Mouse (Mus musculus) CH12.LX (cell line): Measurements from ENCODE around the gene Ccr10. TPM values are rescaled to one million over a fixed set of nuclear protein-coding genes. Genes with fewer than 3 reads are reported as not detected.

Experiments used
- DNase-seq: peaks from one replicate; pipeline ENCODE4 v3.0.0-alpha.2; 2013; ENCODE audit errors: extremely low read depth
- H3K27ac ChIP-seq: 2 replicates; pipeline ENCODE4 v1.5.1; 2012; ENCODE audit warnings: low read depth, mild to moderate bottlenecking, control low read depth, moderate library complexity; ENCODE audit not compliant: insufficient read depth
- H3K27me3 ChIP-seq: replicated peaks from 2 replicates; pipeline ENCODE3; 2012; ENCODE audit warnings: inconsistent platforms
- H3K36me3 ChIP-seq, 2 experiments: replicated peaks in 1 of 2; 2 replicates each; pipeline versions ENCODE3 to v1.6.1; 2012; ENCODE audit warnings: inconsistent platforms in 1 of 2, low read length in 1 of 2, mild to moderate bottlenecking in 1 of 2, mixed read lengths in 1 of 2, moderate library complexity in 1 of 2; ENCODE audit not compliant: control insufficient read depth in 1 of 2, insufficient read depth in 1 of 2
- H3K4me1 ChIP-seq, 2 experiments: 2 replicates each; pipeline ENCODE4 v1.6.1; 2012; ENCODE audit warnings: inconsistent platforms in 1 of 2, moderate library complexity in 1 of 2; ENCODE audit not compliant: insufficient read depth in 2 of 2, control insufficient read depth in 1 of 2
- H3K4me2 ChIP-seq: 2 replicates; pipeline ENCODE4 v1.6.1; 2012; ENCODE audit warnings: low read depth, mild to moderate bottlenecking, control low read depth; ENCODE audit not compliant: poor library complexity, insufficient read depth, severe bottlenecking
- H3K4me3 ChIP-seq, 3 experiments: fragments of 150-350 bp in 1 of 3; sonication (generic) in 1 of 3; replicated peaks in 1 of 3; 2 replicates each; pipeline versions ENCODE3 to v1.5.1; 2011 to 2012; ENCODE audit warnings: low read depth in 2 of 3, low read length in 2 of 3, mild to moderate bottlenecking in 2 of 3, moderate library complexity in 2 of 3, control low read depth in 1 of 3, improper control_type of control experiment in 1 of 3, inconsistent platforms in 1 of 3, mixed read lengths in 1 of 3; ENCODE audit not compliant: poor library complexity in 1 of 3
- H3K79me2 ChIP-seq: replicated peaks from 2 replicates; pipeline ENCODE4 v1.6.1; 2012; ENCODE audit warnings: mild to moderate bottlenecking, moderate library complexity; ENCODE audit not compliant: control insufficient read depth, poor library complexity, insufficient read depth, severe bottlenecking; ENCODE audit errors: extremely low read depth
- H3K9ac ChIP-seq: 2 replicates; pipeline ENCODE4 v1.6.1; 2012; ENCODE audit warnings: low read depth, mild to moderate bottlenecking, control low read depth, moderate library complexity; ENCODE audit not compliant: insufficient read depth
- H3K9me3 ChIP-seq: replicated peaks from 2 replicates; pipeline ENCODE3; 2012; ENCODE audit warnings: low read length, inconsistent platforms, mixed read lengths
- ELF1 ChIP-seq: IDR thresholded peaks from 2 replicates; pipeline ENCODE4 v1.6.1; 2014; ENCODE audit warnings: low read depth, mild to moderate bottlenecking, inconsistent platforms, low read length, improper control_type of control experiment
- EP300 ChIP-seq: IDR thresholded peaks from 2 replicates; pipeline ENCODE4 v1.6.1; 2011; ENCODE audit warnings: low read length, improper control_type of control experiment
- ETS1 ChIP-seq: conservative IDR thresholded peaks from 2 replicates; pipeline ENCODE4 v1.6.1; 2012; ENCODE audit warnings: low read depth, mild to moderate bottlenecking, inconsistent platforms, low read length, improper control_type of control experiment, moderate library complexity
- GABPA ChIP-seq: IDR thresholded peaks from 2 replicates; pipeline ENCODE4 v1.6.1; 2012; ENCODE audit warnings: low read depth, low read length, improper control_type of control experiment, inconsistent platforms; ENCODE audit not compliant: insufficient replicate concordance
- IRF4 ChIP-seq: IDR thresholded peaks from 2 replicates; pipeline ENCODE4 v1.6.1; 2014; ENCODE audit warnings: low read depth, mild to moderate bottlenecking, inconsistent platforms, low read length, improper control_type of control experiment
- JUND ChIP-seq: conservative IDR thresholded peaks from 2 replicates; pipeline ENCODE4 v1.6.1; 2011; ENCODE audit warnings: low read depth, low read length, improper control_type of control experiment
- KAT2A ChIP-seq: IDR thresholded peaks from 2 replicates; pipeline ENCODE4 v1.6.1; 2012; ENCODE audit warnings: low read length, improper control_type of control experiment, inconsistent platforms; ENCODE audit not compliant: insufficient replicate concordance
- MAFK ChIP-seq: IDR thresholded peaks from 2 replicates; pipeline ENCODE4 v1.6.1; 2011; ENCODE audit warnings: low read length, improper control_type of control experiment; ENCODE audit not compliant: insufficient replicate concordance
- MAZ ChIP-seq: IDR thresholded peaks from 2 replicates; pipeline ENCODE4 v1.6.1; 2012; ENCODE audit warnings: low read depth, mild to moderate bottlenecking, inconsistent platforms, low read length, improper control_type of control experiment, moderate library complexity
- MEF2A ChIP-seq: IDR thresholded peaks from 2 replicates; pipeline ENCODE4 v1.6.1; 2014; ENCODE audit warnings: low read depth, mild to moderate bottlenecking, inconsistent platforms, low read length, improper control_type of control experiment, borderline replicate concordance
- NELFE ChIP-seq: IDR thresholded peaks from 2 replicates; pipeline ENCODE4 v1.6.1; 2011; ENCODE audit warnings: low read depth, low read length, improper control_type of control experiment
- SMC3 ChIP-seq: IDR thresholded peaks from 2 replicates; pipeline ENCODE4 v1.6.1; 2011; ENCODE audit warnings: low read depth, low read length, improper control_type of control experiment
- UBTF ChIP-seq: IDR thresholded peaks from 2 replicates; pipeline ENCODE4 v1.6.1; 2012; ENCODE audit warnings: low read depth, mild to moderate bottlenecking, inconsistent platforms, low read length, improper control_type of control experiment, moderate library complexity
- USF2 ChIP-seq: conservative IDR thresholded peaks from 2 replicates; pipeline ENCODE4 v1.6.1; 2011; ENCODE audit warnings: low read depth, low read length, improper control_type of control experiment
- ZC3H11A ChIP-seq: IDR thresholded peaks from 2 replicates; pipeline ENCODE4 v1.6.1; 2012; ENCODE audit warnings: low read depth, mild to moderate bottlenecking, inconsistent platforms, low read length, improper control_type of control experiment
- ZKSCAN1 ChIP-seq: IDR thresholded peaks from 2 replicates; pipeline ENCODE4 v1.6.1; 2012; ENCODE audit warnings: low read depth, inconsistent platforms, low read length, improper control_type of control experiment, borderline replicate concordance
- dilution Hi-C: fragments of 300-500 bp; cut with MboI; formaldehyde crosslinking; loops from 2 replicates; pipeline ENCODE4 v1.14.3; 2020; ENCODE audit warnings: low sequenced_read_pairs; ENCODE audit not compliant: extremely low pct_unique_long_range_greater_than_20kb, extremely low pct_ligation_motif_present
- in situ Hi-C: fragments of 300-500 bp; cut with MboI; formaldehyde crosslinking; loops from 3 replicates; pipeline ENCODE4 v1.14.3; 2019; ENCODE audit warnings: low sequenced_read_pairs, low pct_ligation_motif_present, low pct_unique_long_range_greater_than_20kb, mixed read lengths
- polyA plus RNA-seq: library from polyadenylated mRNA; unstranded; fragments of >175 nt; gene quantifications from 2 replicates; pipeline ENCODE4 v1.2.1, GENCODE M21; 2012; ENCODE audit warnings: low read depth; ENCODE audit not compliant: insufficient read length
- total RNA-seq, 2 experiments: library from RNA; depleted of rRNA; stranded (reverse); fragments of 300-350 nt in 1 of 2; fragments of >200 nt in 1 of 2; gene quantifications; 2 replicates each; pipeline ENCODE4 v1.2.3; 2012 to 2014

Gene Ccr10
- total and polyA plus RNA-seq, 3 experiments, result 12.3 to 29.6 (median 17.2) TPM

- TF ChIP-seq KAT2A (0 out of 2 replicates have a peak, but pooled peaks have one; percentile 68), JUND (no peak), GABPA (no peak), NELFE (peak; percentile 71), ELF1 (peak; percentile 57; the same call in 1 of the 2 replicates), USF2 (no peak), EP300 (0 out of 2 replicates have a peak, but pooled peaks have one; percentile 16), ZC3H11A (peak; percentile 22; the same call in 1 of the 2 replicates), SMC3 (peak; percentile 81)
These were observed 1.4 kb downstream of the Ccr10 start (continued) for GRCm38 (mm10) chr11:101173631-101174388.

DNA sequence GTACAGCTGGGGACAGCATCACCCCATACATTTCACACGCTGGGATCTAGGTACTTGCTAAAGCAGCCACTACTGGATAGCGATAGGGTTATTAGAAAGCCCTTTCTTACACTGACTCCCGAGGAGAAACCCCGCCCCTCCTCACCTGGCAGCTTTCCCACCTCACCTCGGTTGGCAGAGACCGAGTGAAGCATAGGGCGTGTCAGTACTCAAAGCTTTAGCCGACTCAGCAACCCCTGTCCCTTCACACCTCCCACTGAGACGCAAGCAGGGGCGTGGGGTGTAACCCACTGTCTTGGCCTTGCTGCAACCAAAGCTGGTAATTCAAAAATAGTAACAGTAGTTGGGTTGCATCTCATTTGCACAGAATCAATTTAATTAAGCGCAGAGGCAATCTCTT is 2.1 kb downstream of the Ccr10 start:
- Histone ChIP-seq H3K4me1 (peaks cover 6 to 69% of the 10 kb centered on the region in 2 experiments), H3K79me2 (peaks cover 17% of the 10 kb centered on the region), H3K9me3 (no peaks in the 10 kb centered on the region), H3K27me3 (peaks cover 9% of the 10 kb centered on the region), H3K4me2 (peak overlapping the region; percentile 53)
- in situ Hi-C loops, result loop anchor here (5.0 kb wide), 1 partner anchor 36 kb away; no protein-coding TSS in a partner anchor
- no peak for DNase-seq
- TF ChIP-seq IRF4, result no peak; the same call in 1 of the 2 replicates
- no peak; the same call in 1 of the 2 replicates for TF ChIP-seq SMC3
- TF ChIP-seq MEF2A, result peak; percentile 50; the same call in 1 of the 2 replicates
- TF ChIP-seq MAZ, result 0 out of 2 replicates have a peak, but pooled peaks have one; percentile 3
- TF ChIP-seq ELF1, result no peak
- peak; percentile 86; the same call in 1 of the 2 replicates for TF ChIP-seq MAFK
- peak; percentile 6; the same call in 1 of the 2 replicates for TF ChIP-seq ETS1
- TF ChIP-seq UBTF, result no peak
- no peak for TF ChIP-seq ZKSCAN1
- TF ChIP-seq, all 38 proteins: peak for 4
- Histone ChIP-seq H3K36me3 (peaks cover 0 to 6% of the 10 kb centered on the region in 2 experiments), H3K9ac (0 out of 2 replicates have a peak overlapping the region, but pooled peaks have one; percentile 6), H3K4me3 (peak overlapping the region; percentile 2 to 64 (median 26)), H3K27ac (peak overlapping the region; percentile 78; the same call in 1 of the 2 replicates)
- dilution Hi-C loops, result no loop called here
